Mouse (Mus musculus) granulocyte monocyte progenitor cell, adult 5-6 weeks (primary cell): ENCODE results near the gene Clspn. TPM values are rescaled to one million over a fixed set of nuclear protein-coding genes. Genes with fewer than 3 reads are reported as not detected.

ENCODE experiments used
- ATAC-seq: replicated peaks from 2 replicates; pipeline ENCODE4 v1.8.0; 2016; ENCODE audit warnings: mild to moderate bottlenecking, moderate TSS enrichment, inconsistent platforms; ENCODE audit not compliant: poor library complexity, severe bottlenecking
- total RNA-seq, 2 experiments: library from RNA; stranded (forward) in 1 of 2; stranded (reverse) in 1 of 2; fragments of 200-712, 200-1000 nt in 1 of 2; fragments of >200 nt in 1 of 2; fragmentation: Nextera tagmentation in 1 of 2; gene quantifications; 2 replicates each; pipeline ENCODE4 v1.2.3; 2014 to 2017

Clspn gene
- total RNA-seq, 2 experiments from 2014 or later: 53.5 to 57.9 TPM

DNA sequence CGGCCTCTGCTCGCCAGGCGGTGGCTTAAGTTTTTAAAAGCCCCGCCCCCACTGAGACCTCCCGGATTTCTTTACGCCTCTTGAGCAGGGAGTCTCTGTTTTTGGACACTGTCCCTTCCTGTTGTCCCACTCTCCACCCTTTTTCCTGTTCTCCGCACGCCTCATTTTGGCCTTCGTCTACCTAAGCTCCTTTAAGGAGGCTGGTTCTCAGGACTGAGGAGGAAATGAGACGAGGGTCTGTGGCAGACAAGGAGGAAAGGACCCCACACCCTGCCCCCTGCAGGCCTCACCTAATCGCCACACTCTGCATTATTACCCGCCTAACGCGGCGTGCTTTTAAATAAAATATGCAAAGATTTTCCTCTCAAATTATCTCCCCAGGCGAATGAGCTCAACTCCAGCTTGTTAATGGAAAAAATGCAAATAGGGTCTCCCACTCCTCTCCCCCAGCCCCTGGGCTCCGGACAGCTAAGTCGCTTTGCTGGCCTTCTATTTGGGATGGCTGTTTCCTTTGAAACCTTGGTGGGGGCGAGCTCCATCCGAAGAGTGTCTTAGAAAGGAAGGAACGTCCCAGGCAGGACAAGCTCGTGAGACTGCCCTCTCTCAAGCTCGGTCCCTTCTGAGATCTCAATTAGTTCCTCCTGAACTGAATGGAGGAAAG is 70.4 kb downstream of the Clspn start:
- ATAC-seq: peak; percentile 69

DNA sequence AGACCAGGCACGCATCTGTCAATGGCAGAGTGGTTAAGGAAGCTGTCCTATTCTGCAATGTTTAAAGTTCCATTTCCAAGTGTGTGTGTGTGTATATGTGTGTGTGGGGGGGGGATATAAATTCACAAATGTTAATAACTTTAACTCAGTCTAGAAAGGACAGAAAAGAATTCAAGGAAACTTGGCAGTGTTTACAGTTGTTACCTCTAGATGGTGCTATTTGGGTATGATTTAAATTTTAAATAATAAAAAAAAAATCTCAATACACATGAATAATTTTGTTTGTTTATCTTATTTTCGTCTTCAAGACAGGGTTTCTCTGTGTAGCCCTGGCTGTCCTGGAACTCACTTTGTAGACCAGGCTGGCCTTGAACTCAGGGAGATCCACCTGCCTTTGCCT is 75.2 kb downstream of the Clspn start:
- no peak for ATAC-seq

- ATAC-seq: no peak
Measured at GRCm38 (mm10) chr4:126632668-126633067, 75.9 kb downstream of the Clspn start.

DNA sequence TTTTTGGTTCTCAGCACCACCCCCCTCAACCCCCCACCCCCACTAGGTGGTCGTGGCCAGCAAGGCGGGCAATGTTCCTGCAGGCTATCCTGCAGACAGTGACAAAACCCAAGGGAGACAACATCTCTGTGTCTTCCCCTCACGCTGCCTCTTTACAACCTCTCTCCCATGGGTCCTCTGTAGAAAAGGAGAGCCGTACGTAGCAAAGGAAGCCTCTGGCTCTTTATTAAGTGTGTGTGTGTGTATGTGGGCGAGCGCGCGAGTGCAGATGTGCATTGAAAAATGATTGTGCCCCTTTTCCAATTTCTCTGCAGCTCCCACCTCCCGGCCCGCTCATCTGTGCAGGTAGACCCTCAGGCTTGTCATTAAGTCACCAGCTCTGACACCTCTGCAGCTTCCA is 79.6 kb downstream of the Clspn start:
- ATAC-seq: no peak

- ATAC-seq: no peak
Measured at GRCm38 (mm10) chr4:126637446-126637845, 80.7 kb downstream of the Clspn start.

DNA sequence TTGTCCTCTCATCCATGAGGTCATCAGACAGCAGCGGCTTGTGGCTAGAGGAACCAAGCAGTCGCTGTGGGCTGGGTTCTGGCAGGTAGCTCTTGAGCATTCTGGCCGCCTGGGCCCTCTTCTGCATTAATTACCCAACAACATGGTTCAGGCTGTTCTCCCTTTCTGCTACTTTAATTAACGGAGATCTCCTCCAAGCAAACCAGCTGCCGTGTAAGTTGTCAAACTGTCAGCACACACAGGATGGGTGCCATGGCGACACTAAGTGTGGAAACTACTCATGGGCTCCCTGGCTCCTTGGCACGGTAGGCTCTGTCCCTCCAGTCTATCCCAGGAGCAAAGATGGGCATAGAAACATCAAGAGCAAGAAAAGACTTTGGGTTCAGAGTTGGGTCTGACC is 82.6 kb downstream of the Clspn start:
- ATAC-seq: no peak

- no peak for ATAC-seq
Measured at GRCm38 (mm10) chr4:126641901-126642300, 85.2 kb downstream of the Clspn start.

Other genes with a start within 250 kb of the Clspn start
- gene Adprhl2, start 235.2 kb upstream of the Clspn start, total RNA-seq (2014; fragmentation: Nextera tagmentation): 24.9 and 33.4 TPM in 2 replicates
- gene Adprhl2, start 235.2 kb upstream of the Clspn start, total RNA-seq (2017): 27.7 and 28.2 TPM in 2 replicates
- not detected in 2 replicates for gene Tekt2, start 231.2 kb upstream of the Clspn start, total RNA-seq (2014; fragmentation: Nextera tagmentation)
- gene Tekt2, start 231.2 kb upstream of the Clspn start, total RNA-seq (2017): not detected in 2 replicates
- gene Ago3, start 127.4 kb upstream of the Clspn start, total RNA-seq (2014; fragmentation: Nextera tagmentation): 8.9 and 21.4 TPM in 2 replicates
- 6.6 and 6.8 TPM in 2 replicates for gene Ago3, start 127.4 kb upstream of the Clspn start, total RNA-seq (2017)
- gene Ago1, start 88.4 kb upstream of the Clspn start, total RNA-seq (2014; fragmentation: Nextera tagmentation): 22.5 and 32.9 TPM in 2 replicates
- gene Ago1, start 88.4 kb upstream of the Clspn start, total RNA-seq (2017): 18.2 and 18.6 TPM in 2 replicates
- 2.7 and 4.6 TPM in 2 replicates for gene Ago4, start 23.5 kb upstream of the Clspn start, total RNA-seq (2014; fragmentation: Nextera tagmentation)
- gene Ago4, start 23.5 kb upstream of the Clspn start, total RNA-seq (2017): 4.1 and 4.6 TPM in 2 replicates
- gene 5730409E04Rik, start 52.9 kb downstream of the Clspn start, total RNA-seq (2014; fragmentation: Nextera tagmentation): 0.88 and 1.2 TPM in 2 replicates
- 2.3 and 2.5 TPM in 2 replicates for gene 5730409E04Rik, start 52.9 kb downstream of the Clspn start, total RNA-seq (2017)
- gene Psmb2, start 120.7 kb downstream of the Clspn start, total RNA-seq (2014; fragmentation: Nextera tagmentation): 295 and 328 TPM in 2 replicates
- gene Psmb2, start 120.7 kb downstream of the Clspn start, total RNA-seq (2017): 102 and 140 TPM in 2 replicates
- not detected in 2 replicates for gene Tfap2e, start 179.3 kb downstream of the Clspn start, total RNA-seq (2014; fragmentation: Nextera tagmentation)
- gene Tfap2e, start 179.3 kb downstream of the Clspn start, total RNA-seq (2017): not detected in 2 replicates
- gene Ncdn, start 196.5 kb downstream of the Clspn start, total RNA-seq (2014; fragmentation: Nextera tagmentation): 13.0 and 17.9 TPM in 2 replicates
- gene Ncdn, start 196.5 kb downstream of the Clspn start, total RNA-seq (2017): 6.3 and 10.1 TPM in 2 replicates
- 15.4 and 16.2 TPM in 2 replicates for gene AU040320, start 196.6 kb downstream of the Clspn start, total RNA-seq (2014; fragmentation: Nextera tagmentation)
- 13.2 and 16.8 TPM in 2 replicates for gene AU040320, start 196.6 kb downstream of the Clspn start, total RNA-seq (2017)